Mouse (Mus musculus) monocyte, adult 5-6 weeks (primary cell): ENCODE measurements around the gene Asb12. TPM values are rescaled to one million over a fixed set of nuclear protein-coding genes. Genes with fewer than 3 reads are reported as not detected.
A peak's percentile ranks its signal among the peaks of the same experiment; 100 is the strongest.
"Not testable (repeated sequence)": the region's sequence is repeated elsewhere in the genome, so short reads cannot be mapped to it uniquely, and the experiment has no call there.

Experiments
- ATAC-seq: fragments of 153-309, 156-312 bp; replicated peaks from 2 replicates; pipeline ENCODE4 v1.8.0; 2017; ENCODE audit warnings: mild to moderate bottlenecking; ENCODE audit not compliant: low TSS enrichment, insufficient number of reproducible peaks, severe bottlenecking, poor library complexity, low FRiP score
- total RNA-seq: library from RNA; stranded (forward); fragments of 200-1000, 200-491, 200-594 nt; gene quantifications from 3 replicates; pipeline ENCODE4 v1.2.3, GENCODE M21; 2017

The Asb12 gene
- total RNA-seq, result not detected in 3 replicates

DNA sequence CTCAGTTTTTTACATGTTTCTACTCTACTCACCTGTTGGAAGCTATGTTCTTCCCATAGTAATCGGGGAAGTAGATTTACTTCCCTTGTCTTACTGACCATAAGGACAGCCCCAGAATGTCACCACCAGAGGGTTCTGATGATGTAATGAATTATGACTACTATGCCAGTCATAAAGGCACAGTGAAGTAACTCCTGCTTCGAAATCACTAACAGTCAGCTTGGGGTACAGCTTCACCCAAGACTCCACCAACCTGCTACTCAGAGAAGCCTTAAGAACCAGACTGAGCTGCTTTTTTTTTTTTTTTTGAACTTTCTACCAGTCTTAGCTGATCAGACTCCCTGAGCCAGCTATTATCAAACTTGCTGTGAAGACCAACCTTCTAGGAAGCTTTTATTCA lies at the start of gene Asb12, which contains the start of gene Pfn5:
Gene Asb12, minus strand, starts transcription at position 101 of the 400 bp plus-strand sequence.
Gene Pfn5, plus strand, starts transcription at position 218 of the 400 bp plus-strand sequence.
- ATAC-seq, result no peak

DNA sequence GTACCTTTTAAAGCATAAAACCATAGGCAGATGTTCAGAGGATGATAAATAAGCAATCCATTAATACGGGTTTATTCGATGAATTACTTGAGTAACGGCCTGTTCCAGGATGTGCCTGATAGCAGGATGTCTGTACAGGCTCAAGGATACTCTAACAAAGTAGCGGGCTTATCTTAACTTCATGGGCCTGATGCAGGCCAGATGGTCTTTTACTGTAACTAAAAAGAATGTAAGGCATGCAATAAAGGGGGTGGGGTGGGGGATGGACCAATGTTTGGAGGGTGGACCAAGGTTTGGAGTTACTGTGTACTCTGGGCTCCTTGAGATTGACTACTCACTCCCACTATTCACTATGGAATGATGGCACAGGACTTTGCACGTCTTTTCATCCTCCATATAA lies 42.8 kb upstream of the Asb12 start:
- ATAC-seq, result no peak

DNA sequence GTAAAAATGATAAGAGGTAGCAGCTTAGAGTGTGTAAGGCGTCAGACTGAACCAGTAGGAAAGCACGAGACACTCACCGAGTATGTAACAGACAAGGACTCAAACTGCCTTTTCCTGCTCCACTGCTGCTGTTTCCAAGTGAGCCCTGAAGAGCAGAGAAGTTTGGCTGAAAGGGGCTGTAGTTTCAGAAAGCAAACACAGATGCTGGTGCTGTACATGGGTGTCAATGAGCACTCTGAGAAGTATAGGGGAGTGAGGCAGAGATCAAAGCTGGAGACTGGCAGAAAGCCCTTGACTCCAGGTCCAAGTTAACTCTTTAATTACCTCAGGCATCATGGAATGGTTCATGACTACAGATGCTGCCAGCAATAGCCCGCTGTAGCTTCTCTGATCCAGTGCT lies 3.5 kb downstream of the Asb12 start:
- no peak for ATAC-seq

DNA sequence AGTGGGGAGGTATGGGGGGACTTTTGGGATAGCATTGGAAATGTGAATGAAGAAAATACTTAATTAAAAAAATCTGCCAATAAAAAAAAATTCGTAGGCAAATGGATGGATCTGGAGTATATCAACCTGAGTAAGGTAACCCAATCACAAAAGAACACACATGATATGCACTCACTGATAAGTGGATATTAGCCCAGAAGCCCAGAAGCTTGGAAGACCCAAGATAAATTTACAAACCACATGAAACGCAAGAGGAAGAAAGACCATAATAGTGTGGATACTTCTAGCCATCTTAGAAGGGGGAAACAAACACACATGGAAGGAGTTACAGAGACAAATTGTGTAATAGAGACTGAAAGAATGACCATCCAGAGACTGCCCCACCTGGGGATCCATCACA lies 22.3 kb downstream of the Asb12 start:
- not testable (repeated sequence) for ATAC-seq

DNA sequence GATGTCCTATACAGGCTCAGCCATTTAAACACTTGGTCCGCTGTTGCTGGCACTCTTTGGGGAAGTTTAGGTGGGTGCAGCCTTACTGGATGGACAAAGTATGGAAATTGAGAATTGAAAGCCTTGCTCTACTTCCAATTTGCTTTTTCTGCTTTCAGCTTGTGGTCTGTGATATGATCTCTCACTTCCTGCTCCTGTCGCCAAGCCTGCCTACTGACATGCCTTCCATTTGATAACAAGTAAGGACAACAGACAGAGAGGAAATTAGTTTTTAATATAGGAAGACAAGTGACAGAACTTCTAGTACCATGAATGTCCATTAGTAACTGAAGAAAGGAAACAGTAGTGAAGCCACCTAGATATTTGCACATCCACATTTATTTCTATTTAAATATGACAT lies 32.6 kb downstream of the Asb12 start:
- ATAC-seq, result no peak

DNA sequence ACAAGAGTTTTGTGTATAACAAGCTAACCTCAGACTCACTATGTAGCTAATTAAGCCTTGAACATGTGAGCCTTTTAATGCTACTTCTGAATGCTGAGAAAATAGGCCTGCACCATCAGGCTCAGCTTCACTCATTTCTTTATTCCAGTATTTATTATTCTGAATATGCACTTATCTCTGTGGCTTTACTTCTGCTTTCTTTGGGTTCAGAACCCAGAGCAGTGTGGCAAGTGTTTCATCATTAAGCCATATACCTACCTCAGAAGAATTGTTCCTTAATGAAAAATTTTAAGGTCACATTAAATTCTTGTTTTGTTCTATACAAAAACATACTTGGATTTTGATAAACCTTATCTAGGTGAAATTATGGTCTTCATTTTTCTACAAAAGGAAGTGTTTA lies 33.9 kb downstream of the Asb12 start:
- ATAC-seq, result no peak

DNA sequence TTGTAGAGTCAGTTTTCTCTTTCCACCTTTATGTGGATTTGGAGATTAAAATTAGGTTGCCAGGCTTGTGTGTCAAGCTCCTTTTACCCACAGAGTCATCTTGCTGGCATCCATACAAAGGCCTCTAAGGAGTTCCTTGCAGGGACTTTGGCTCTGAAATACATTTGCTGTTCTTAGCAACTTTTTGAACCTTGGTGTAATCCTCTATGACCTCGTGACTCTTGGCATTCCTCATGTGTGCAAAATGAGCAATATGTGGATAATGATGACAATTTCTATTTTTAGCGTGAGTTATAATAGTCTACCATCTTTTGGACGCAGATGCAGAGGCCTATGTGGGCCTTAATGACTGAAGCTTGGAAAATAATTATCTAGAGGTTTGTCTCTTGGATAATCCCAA lies 100.6 kb downstream of the Asb12 start:
- no peak for ATAC-seq

DNA sequence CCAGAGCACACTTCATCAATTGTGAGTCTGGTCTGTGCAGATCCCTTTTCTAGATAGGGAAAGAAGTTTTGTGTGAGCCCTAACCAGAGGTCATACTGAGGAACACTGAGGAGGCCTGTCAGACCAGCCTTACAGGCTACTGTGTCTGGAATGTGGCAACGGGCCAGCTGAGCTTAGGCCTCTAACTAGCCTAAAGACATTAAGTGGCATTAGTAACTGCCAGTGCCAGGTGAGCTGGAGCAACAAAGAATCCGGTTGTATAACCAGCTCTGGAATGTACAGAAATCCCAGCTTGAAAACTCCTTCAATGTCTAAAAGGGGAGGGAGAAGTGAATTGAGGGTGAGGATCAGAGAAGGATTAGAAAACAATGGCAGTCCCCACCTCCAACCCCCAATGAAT lies 111.9 kb downstream of the Asb12 start:
- ATAC-seq, result no peak

DNA sequence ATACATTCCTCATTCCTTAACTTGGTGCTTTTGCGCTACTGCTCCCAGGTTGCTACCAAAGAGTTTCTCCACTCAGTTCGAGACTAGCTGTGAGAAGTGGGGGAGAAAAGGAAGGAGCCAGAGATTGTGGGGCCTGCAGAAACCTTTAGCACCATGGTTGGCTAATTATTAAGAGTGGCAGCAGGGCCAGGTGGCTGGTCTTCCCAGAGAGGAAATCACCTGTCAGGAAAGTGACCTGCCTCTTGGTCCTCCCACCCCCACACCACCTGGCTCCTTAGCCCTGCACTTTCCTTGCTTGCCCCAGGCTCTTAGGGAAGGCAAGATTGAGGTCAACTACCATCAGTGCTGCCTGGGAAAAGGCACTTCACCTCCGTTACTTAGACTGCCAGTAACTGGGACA lies 112.6 kb downstream of the Asb12 start:
- ATAC-seq, result no peak

DNA sequence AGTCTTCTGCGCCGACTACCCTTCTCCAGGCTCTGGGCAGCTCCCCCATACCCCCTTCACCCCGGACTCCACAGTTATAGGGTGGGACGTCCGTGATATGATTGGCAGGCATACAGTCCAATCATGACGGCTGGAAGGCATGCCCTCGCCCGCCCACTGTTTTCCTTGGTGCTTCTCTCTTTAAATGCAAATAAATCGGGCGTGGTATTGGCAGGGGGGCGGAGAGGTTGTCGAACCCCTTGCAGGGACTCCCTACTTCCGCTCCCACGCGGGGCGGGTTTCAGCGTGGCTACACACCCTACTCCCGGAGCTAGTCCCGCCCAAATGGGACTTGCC lies 113.0 kb downstream of the Asb12 start, which contains the start of gene Amer1:
Gene Amer1, minus strand, starts transcription at position 97 of the 336 bp plus-strand sequence.
- ATAC-seq, result peak; percentile 97

DNA sequence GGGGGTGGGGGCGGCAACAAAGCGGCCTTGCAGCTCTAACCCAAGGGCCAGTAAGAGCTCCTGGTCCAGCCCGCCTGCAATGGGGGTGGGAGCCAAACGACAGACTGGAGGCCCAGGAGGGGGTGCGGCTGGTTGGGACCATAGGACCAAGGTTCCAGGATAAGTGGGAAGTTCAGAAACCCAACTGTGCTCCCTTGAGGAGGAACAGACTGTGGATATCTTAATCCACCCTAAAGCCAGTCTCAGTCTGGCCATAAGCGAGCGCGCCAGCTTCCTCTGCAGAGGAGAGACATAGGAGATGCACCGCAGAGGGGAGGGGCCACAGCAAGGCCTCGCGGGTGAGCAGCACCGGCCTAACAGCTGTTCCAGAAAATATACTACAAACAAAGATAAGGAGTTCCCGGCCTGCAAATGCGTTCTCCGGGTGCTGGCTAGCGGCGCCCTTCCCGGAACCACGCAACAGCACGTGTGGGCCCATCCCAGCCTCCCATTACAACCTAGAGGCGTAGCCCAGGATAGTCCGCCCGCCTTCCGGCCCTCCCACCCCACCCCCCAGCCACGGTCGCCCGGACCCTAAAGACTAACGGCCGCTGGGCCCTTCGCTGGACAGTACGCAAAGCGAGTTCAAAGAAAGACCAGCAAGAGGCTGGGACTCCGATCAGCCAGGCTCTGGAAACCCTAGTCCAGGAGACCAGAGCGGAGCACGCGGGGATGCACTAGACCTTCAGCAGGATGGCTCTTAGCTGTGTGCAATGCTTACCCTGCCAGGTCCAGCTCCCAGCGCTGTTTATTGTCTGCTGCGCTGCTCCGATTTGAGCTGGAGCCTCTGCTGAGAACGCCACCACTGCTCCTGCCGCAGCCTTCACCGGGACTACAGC lies 113.7 kb downstream of the Asb12 start:
- peak; percentile 47 for ATAC-seq

DNA sequence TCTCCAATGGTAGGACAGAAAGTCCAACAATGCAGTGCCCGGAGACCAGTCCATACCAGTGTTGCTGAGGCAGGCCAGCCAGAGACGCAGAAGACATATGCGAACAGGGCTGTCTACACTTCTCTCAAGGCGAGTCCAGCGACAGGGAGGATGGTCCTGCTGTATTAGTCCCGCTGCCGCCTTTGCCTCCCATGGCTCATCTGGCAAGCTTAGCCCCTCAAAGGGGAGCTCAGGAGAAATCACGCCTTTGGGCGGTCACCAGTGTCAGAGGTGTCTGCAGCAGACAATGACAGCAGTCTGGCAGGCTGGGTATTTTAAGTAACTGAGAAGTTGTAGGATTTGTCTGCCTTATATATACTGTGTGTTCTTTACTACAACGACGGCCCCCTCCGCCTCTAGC lies 114.4 kb downstream of the Asb12 start:
- no peak for ATAC-seq

DNA sequence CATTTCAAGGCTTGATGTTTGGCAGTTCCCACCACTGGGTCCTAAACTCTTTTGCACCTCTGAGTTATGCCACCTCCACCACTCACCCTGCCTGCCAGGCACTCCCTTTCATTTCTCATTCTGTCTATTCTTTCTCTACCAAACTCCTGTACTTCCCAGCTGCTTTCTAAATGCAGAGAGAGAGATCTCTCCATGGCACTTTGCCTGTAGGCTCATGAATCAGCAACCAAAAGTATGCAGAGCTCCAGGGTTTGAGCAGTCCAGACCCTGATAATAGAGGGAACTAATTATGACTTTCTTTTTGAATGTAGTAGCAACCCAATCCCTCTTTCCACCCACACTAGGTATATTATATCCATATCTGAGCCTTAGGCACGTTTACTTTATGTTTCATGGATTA lies 115.5 kb downstream of the Asb12 start:
- ATAC-seq, result no peak

DNA sequence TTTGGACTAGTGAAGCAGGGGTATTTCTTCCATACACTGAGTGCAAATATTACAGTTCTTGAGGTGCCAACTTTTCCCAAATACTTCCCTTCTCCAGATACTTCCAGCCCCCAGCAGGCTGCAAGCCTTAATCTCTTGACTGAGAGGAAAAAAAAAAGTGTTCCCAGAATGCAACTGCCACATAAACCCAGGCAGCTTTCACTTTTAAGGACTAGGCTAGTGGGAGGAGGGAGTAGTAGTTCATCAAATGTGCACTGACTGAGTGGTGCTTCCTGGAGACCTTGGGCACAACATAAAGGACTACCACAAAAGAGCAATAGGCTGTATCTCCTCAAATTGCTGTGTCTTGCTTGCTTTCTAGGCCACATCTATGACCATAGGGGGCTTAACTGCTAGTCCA lies 116.5 kb downstream of the Asb12 start:
- ATAC-seq, result no peak

DNA sequence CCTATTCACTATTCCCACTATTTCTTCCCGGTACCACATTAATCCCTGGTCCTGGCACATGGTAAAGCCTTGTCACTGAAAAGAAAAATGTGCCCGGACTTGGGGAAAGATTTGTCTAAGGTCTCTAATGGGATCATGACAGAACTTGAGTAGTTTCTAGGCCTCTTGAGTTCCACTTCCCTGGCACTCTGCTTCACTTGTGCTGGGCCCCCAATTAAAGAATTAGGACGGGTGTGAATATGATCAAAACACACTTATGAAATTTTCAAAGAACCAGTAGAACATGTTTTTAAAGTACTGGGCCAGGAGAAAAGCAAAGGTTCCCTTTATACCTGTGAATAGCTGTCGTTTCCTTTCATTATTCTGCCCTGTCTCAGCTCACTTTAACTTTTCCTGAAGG lies 119.3 kb downstream of the Asb12 start:
- no peak for ATAC-seq

DNA sequence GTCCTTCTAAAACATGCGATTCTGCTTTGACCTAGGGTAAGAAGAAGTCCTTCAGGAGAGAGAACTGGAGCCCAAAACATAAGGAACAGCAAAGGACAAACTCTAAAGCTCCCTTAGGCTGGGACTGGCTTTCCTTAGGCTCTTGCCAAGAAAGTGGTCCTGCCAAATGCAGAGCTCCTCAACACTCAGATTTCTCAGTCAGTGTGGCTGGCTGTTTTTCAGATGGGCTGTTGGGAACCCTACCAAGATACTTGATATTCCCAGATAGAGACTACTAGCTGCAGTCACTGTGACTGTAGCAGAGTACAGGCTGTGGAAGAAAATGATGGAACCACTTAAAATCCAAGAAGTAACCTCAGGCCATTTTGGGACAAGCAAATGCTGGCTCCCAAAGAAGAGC lies 120.6 kb downstream of the Asb12 start:
- no peak for ATAC-seq

Other genes starting within 250 kb of the Asb12 start
- 3.5 to 6.6 TPM (median 5.4 TPM) in 3 replicates for gene Amer1, start 113.1 kb downstream of the Asb12 start, total RNA-seq
- gene Pfn5, start 117 bp upstream of the Asb12 start, total RNA-seq, result not detected in 3 replicates
- gene Zc4h2, start 100.5 kb upstream of the Asb12 start, total RNA-seq, result 1.8 to 3.4 TPM in 2 of 3 replicates, not detected in the other
- gene Zc3h12b, start 153.7 kb upstream of the Asb12 start, total RNA-seq, result 0.10 TPM in 1 of 3 replicates, not detected in the others